Mouse (Mus musculus) frontal cortex, adult 2 months (tissue): Measurements from ENCODE around the gene Proca1. TPM values are rescaled to one million over a fixed set of nuclear protein-coding genes. Genes with fewer than 3 reads are reported as not detected.

Source experiments
- DNase-seq, 2 experiments: peaks; one replicate each; pipeline ENCODE4 v3.0.0; 2022; ENCODE audit warnings: low spot score in 1 of 2; ENCODE audit errors: extremely low spot score in 1 of 2
- polyA plus RNA-seq: library from polyadenylated mRNA; depleted of rRNA; stranded (reverse); fragments of >200 nt; gene quantifications from 2 replicates; pipeline ENCODE4 v1.2.3, GENCODE M21; 2012

Gene Proca1
- polyA plus RNA-seq, 1 experiment: 6.9 TPM

DNA sequence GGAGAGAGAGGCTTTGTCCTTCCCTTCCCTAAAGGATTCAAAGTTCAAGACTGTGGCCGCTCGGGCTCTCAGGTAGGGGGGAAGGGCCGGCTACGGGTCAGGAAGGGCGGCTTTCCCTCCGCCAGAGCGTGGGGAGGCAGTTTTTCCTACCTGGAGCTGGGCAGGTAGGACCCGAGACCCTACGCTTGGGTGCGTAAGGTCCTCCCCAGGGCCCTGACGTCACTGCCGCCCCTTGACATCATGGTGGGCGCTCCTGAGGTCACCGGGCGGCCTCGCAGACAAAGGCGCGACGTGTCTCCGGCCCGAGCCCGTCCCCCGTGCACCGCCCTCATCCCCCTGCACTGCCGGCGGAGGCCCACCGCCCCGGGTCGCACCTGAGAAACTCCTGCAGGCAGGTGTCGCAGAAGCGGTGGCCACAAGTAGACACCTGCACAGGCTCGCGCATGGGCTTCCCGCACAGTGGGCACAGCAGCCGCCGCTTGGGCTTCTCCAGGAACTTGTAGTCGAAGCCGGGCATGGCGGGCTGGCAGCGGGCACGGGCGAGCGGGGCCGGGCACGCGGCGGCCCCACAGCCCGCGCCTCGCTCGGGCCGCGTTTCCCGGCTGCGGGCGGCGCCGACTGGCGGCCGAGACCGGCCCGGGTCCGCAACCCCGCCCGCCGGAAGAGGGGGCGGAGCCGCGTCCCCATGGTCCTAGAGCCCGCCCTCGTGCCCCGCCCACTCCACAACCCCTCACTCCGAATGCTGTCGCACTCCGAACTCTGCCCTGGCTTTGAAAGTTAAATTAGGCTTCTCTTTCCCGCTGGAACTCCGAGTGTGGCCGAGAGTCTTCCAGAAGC is 28.1 kb upstream of the Proca1 start, which contains the start of gene Traf4:
TSS of gene Traf4 (minus strand) at position 666 of the 837 bp plus-strand sequence.
- DNase-seq: peak in 1 of 2 experiments; percentile 66

DNA sequence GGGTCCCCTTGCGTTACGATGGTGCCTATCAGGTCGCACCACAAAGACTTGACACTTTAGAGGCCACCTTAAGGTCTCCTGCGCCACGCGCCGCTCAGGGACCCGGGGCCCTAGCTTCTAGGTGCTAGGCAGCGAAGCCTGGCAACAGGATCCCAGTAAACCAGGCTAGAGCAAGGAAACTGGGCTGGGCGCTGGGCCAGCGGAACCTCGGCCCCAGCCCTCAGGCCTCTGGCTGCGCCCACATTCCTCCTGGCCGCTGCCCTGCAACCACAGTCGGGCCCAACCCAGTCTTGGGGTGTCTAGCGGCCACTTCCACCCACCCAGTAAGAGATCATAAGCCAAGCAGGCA is 27.5 kb upstream of the Proca1 start:
- DNase-seq: no peak

DNA sequence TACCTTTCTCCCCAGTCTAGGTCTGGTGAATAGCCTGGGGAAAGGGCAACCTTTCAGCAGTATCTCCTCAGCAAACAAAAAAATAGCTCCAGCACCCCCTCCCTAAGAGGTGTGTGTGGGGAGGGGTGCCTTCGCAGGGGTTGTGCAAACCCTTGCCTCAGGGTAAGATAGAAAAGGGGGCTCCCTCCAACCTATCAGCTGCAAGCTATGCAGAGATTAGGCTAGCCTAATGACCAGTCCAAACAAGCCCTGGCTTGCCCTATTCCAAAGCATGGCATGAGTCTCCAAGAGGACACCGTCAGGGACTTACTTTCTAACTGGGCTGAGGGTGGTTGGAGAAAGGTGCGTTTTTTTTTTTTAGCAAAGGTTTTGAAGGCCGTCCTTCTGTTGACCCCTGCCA is 27.0 kb upstream of the Proca1 start:
- DNase-seq: no peak

DNA sequence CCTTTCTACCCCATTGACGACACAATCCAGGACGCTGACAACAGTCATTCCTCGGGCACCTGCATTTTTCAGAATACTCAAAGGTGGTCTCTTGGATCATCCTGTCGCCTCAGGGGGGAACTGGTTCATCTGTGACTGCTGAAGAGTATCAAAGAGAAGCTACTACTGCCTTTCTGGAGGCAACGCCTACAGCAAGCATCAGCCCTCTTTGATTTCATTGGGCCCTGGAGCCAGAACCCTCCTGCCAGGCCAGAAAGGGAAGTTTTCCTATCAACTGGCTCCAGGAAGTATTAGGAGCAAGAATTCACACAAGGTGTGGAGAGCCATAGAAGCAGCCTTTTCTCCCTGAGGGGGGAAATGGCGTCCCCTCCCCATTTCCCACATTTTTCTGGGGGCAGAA is 26.6 kb upstream of the Proca1 start:
- DNase-seq: no peak

DNA sequence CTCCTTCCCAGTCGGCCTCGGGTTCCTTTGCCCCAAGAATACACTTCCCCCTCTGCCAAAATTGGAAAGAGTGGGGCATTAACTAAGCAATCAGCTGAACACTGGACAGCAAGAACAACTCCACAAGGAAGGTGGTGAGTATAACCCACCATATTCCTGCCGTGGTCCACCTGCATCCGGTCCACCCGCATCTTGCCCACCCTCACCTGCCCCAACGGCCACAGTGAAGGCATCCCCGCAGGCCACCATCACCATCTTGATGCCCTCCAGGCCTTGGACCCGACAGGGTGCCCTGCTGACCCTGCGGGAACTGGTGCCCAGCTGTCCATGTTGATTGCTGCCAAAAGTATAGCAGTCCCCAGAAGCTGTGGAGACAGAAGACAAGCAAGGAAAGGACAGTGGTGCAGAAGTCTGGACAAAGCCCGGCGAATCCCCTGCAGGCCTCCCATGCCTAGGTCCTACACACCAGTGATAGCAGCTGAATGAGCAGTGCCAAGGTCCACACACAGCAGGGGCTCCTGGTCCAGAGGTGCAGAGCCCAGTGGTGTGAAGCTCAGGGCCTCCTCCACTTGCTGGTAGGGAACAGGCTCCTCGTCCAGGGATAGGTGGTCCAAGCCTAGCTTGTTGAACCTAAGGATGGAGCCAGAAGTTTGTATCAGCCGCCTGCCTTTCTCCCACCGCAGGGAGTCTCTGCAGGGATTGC is 25.8 kb upstream of the Proca1 start:
- DNase-seq: no peak

DNA sequence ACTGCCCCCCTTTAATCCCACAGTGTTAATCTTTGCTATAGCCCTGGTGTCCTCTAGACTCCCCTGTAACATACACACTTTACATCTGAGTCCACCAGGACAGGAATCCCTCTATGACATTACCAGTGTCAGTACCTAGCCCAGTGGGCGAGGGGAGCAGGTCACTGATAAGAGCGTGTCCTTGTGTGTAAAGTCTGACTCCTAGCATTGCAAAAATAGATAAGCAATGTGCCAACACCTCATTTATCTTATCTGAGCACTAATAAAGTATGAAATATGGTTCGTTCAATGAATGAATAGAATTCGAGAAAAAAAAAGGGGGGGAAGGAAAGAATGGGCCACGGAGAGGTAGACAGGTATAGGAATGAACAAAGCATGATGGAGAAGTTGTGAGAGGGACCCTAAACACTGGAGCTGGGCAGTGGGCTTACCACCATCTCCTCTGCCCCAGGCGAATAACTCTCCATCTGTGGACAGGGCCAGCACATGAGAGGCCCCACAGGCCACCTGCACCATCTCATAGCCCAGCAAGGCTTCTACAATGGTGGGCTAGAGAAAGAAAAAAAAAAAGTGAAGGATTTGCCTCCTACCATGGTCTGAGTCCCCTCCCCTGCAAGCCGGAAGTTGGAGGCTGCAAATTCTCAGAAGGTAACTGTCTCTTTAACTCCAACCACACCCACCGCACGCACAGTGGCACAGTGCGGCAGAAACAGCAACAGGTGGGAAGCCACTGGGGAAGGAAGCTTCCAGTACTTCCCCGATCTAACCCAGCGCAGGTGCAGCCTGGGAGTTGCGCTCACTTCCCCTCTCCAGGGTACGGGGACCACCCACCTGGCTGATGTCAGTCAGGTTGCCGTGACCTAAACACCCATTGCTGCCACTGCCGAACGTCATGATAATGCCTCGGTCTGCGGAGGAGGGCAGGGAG is 24.4 kb upstream of the Proca1 start:
- DNase-seq: no peak

DNA sequence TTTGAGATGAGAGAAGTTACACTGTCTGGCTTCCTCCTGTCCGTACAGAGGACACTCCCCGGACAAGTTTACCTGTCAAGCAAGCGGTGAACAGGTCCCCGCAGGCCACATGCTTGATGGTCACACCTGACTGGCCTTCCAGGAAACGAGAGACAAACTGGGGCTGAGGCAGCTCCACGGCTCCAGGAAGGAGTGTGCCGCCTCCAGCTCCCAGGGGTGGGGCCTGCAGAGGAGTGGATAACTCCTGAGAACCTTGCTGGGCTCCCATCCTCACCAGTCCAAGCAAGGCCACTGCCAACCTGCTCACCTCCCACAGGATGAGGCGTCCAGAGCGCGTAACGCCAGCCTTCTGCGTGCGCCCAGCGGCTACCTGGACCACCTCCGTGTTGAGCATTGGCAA is 22.9 kb upstream of the Proca1 start:
- no peak for DNase-seq

DNA sequence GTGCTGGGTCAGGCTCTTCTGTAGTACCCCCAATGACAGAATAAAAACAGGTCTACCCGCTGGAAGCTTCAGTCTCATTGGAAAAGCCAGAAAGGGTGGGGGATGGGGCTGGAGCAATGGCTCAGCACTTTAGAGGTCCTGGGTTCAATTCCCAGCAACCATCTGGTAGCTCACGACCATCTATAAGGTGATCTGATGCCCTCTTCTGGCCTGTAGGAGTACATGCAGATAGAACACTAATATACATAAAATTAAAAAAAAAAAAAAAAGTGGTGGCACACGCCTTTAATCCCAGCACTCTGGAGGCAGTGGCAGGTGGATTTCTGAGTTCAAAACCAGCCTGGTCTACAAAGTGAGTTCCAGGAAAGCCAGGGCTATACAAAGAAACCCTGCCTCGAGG is 21.9 kb upstream of the Proca1 start:
- no peak for DNase-seq

DNA sequence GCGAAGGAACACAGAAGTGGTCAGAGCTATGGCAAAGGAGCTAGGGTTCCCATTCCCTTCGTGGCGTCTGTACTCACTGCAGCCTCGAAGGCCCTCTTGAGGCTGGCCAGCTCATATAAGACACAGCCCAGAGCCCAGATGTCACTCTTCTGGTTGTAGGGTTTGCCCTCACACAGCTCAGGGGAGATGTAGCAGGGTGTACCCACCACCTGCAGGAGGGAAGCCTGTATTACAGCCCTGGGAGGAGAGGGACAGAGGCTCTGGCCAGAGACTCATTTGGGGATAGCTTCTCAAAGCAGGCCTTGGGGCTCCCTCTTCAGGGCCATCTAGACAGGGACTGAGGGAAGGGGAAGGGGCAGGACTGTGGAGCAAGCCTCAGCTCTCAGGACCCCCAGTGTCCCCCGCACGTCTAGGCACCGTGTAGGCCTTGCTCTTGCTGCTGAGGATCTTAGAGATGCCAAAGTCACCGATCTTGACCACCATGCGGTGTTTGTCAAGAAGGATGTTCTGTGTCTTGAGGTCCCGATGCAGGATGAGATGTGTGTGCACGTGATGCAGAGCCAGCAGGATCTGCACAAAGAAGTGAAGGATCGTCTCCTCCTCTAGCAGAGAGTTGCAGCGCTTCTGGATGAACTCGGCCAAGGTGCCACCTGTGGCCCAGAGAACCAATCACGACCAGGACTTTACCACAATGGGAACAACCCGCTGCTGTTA is 21.0 kb upstream of the Proca1 start:
- no peak for DNase-seq

DNA sequence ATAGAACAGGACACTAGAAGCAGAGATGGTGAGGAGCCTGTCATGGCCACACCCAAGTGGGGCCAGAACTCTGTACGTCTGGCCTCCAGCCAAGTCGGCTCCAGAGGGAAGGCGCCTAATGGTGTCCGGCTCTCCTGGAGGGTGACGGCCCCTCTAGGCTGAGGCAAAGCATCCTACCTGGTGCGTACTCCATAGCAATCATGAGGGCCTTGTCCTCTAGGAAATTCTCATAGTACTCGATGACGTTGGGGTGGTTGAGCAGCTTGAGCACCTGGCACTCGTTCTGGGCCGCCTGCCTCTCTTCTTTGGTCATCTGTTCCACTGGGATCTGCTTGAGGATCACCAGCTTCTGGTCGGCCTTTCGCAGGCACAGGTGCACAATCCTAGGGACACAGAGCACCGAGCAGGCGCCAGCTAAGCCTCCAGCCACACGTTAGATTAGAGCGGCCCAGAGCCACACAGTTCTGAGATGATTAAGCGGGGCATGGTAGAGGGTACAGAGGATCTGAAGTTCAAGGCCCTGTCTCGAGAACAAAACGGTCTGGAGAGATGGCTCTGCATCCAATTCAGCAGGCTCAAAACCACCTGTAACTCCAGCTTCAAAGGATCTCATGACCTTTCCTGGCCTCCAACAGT is 20.3 kb upstream of the Proca1 start:
- DNase-seq: no peak

DNA sequence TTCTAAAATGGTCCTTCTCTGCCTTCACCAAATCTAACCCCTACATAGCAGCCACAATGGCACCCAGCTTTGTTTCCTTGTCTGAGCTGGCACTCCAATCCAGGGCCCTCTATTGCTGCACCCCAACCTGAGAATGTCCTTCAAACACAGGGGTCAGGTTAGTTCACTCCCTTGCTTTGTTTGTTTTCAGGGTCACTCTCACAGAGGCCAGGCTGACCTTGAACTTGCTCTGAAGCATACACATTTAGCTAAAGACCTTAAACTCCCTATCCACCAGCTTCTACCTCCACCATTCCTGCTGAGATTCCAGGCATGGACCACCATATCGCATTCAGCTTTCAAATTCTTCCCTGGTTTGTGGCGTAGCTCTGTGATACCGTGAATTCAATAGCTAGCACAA is 18.7 kb upstream of the Proca1 start:
- no peak for DNase-seq

DNA sequence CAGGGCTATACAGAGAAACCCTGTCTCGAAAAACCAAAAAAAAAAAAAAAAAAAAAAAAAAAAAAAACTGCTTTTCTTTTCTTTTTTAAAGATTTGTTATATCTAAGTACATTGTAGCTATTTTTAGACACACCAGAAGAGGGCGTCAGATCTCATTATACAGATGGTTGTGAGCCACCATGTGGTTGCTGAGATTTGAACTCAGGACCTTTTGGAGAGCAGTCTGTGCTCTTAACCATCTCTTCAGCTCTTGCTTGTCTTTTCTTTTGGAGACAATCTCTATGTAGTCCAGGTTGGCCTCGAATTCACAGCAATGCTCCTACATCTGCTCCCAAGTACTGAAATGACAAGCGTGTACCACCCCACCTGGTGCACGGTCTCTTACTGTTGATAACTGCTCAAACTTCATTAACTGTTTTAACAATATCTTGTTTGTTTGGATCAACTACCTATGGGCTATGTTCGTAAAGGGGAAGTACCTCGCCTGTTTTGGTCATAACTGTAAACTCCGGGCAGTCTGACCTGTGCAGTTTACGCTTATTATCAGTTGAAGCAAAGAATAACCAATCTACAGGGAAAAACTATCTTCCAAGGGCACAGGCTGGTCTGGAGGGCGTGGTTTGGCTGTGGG is 17.3 kb upstream of the Proca1 start:
- DNase-seq: no peak

DNA sequence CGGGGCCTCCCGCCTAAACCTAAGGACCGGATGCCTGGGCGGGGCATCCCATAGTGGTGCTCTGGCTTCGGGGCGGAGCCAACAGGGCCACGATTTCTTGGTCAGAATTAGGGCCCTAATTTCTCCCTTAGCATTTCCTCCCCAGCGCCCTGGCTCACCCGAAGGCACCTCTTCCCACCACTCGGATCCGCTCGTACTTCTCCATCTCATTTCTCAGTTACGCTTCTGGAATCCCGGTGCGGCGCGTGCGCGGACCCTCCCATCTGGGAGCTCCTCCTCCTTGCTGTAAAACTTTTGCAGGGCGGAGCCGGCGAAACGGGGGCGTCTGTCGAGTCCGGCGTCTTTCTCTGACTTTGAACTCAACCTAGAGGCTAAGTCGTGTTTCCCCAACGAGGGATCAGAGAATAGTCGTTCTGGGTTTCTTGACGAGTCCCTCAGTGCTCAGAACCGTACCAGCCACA is 16.8 kb upstream of the Proca1 start, which contains the start of the genes Nek8 and Tlcd1:
TSS of gene Nek8 (minus strand) at position 274 of the 461 bp plus-strand sequence.
TSS of gene Tlcd1 (plus strand) at position 310 of the 461 bp plus-strand sequence.
- DNase-seq: peak in 1 of 2 experiments; percentile 81

DNA sequence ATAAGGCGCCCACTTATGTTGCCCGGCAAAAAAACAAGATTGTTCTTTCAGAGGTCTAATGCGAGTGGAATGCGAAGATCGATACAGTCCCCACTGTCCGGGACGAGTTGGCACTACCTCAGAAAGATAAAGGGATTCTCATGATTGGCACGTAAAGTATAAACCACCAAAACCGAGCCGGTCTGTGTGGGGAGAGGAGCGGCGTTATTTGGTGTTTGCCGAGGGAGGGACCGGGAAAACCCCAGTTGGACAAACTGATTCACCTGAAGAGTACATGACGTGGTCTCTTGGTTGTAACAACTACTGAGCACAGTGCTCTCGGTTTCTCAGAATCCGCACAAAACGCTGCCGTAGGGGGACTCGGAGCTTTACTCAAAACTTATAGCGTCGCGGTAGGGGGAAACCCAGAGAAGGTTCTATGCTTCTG is 16.3 kb upstream of the Proca1 start:
- no peak for DNase-seq

DNA sequence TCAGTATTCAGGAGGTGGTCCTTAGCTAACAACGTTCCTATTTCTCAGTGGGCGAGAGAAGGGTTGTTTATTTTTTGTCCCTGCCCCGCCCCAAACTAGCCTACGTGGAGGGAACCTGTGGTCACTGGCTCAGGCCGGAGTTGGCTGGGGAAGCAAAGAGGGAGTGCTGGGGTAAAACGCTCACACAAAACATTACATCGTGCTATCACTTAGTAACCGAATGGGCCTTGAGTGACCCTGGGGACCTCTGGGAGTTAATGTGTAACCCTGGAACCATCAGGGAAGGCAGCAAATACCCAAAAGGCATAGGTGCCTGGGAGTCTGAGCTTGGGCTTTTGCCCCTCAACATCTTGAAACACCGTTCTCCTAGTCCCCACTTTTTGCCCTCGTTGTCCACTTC is 15.8 kb upstream of the Proca1 start:
- DNase-seq: no peak

DNA sequence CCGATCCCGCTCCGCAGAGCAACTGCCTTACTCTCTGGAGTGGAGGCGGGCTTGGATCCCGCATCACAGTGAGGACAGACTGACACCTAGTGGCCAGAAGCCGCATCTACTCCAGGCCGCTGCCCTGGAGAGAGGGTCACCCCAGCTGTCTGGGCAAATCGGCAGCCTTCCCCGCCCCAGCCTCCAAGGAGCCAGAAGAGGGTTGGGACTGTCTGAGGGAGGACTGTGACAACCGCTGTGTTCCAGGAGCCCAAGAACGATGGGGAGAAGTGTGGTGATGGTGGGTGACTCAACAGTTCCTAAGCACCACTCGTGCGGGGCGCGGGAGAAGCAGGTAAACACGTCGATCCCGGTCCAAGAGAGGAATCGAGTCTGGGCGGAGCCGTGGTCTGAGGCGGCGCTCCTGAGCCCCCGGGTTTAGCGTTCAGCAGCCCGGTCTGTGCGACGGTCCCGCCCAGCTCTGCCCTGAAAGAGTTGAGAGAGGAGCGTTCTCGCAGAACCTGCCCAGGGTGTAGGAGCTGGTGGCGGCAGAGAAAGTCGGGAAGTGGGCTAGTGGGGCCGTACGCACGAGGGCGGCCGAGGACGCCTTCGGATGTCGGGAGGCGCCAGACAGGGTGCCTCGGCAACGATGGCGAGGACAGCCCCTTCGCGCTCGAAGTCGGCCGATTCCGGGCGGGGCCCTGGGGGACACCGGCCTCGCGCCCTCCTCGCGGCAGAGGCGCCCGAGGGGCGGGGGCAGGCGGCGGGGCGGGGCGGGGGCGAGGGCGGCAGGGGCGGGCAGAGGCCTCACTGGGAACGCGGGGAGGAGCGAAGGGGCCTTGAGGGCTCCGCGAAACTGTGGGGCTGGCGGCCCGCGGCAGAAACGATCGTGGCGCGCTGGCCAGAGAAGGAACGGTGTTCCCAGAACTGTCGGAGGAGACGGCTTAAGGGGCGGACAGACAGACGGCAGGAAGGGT is 15.0 kb upstream of the Proca1 start:
- DNase-seq: peak; percentile 87 to 97

DNA sequence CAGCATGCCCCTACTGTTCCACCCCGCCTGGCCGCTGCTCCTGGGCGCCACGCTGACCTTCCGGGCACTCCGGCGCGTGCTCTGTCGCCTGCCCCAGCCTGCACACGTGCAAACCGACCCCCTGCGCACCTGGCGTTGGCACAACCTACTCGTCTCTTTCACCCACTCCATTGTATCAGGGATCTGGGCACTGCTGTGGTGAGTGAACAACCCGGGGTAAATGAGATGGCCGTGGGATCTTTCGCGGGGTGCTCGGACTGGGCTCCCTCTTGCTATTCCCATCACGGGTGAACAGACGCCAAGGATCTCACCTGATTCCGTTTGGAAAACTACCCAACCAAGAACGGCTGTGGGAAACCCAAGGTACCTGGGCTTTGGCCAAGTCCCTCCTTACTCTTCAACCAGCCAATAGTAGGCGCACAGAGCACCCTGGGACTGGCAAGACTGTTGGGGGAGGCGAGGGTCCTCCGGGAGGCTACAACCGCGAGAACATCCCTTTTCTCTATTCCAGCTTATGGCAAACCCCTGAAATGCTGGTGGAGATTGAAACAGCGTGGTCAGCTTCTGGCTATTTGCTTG is 14.2 kb upstream of the Proca1 start:
- DNase-seq: no peak
